Mouse (Mus musculus) thymus, adult 2 months (tissue): ENCODE results near the gene Defa26.
"Not testable (repeated sequence)": the region's sequence is repeated elsewhere in the genome, so short reads cannot be mapped to it uniquely, and the experiment has no call there.

Source experiments
- CTCF ChIP-seq: fragments of 200-500 bp; IDR thresholded peaks from 2 replicates; pipeline ENCODE4 v1.5.1; 2012; ENCODE audit warnings: mild to moderate bottlenecking, control low read depth, low read length, moderate library complexity, borderline replicate concordance; ENCODE audit not compliant: control insufficient read depth, poor library complexity, insufficient read depth; ENCODE audit errors: extremely low read depth
- POLR2A ChIP-seq: fragments of 200-500 bp; IDR thresholded peaks from 2 replicates; pipeline ENCODE4 v1.6.1; 2012; ENCODE audit warnings: mild to moderate bottlenecking, low read length, control low read depth, moderate library complexity; ENCODE audit not compliant: control insufficient read depth, poor library complexity, insufficient read depth; ENCODE audit errors: extremely low read depth

- TF ChIP-seq CTCF, POLR2A: not testable (repeated sequence)
These were observed 35.3 kb upstream of the Defa26 start, which contains the start of gene Defa28 for GRCm38 (mm10) chr8:21582706-21583105.
